ENCODE assay signal across 9 mouse cellular contexts in the genomic region with DNA sequence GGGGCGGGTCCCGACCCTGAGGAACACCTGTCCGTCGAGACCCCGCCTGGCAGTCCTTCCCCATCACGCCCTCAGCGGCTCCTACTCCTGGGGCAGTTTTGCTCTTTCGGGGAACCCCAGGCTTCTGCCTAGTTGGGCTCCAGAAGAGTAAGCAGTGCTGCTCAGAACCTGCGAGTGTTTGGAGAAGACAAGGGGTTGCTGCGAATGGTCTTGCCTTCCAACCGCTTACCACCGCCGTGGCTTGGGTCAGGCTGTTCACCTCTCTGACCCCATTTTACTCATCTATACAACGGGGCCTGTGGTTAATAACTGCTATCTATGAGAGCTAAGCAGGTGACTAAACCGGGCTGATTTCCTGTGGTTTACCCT. TPM values are rescaled to one million over a fixed set of nuclear protein-coding genes. Genes with fewer than 3 reads are reported as not detected.
DNase-seq lines count a peak whose midpoint lies in the region; ATAC-seq lines count a peak whose summit lies in the region.
"Had no signal": no experiment of that assay in that cellular context is flagged by ENCODE, and none has a peak within 500 bp of the region (broad histone marks: within the 10 kb centered on the region; RNA-seq: fewer than 3 reads in every experiment).

No protein-coding gene starts in this region.

- H3K4me3 ChIP-seq in forebrain, embryonic 11.5 days (ENCODE audit: low read depth, low read length), result peak overlapping the region; percentile 28
- H3K4me3 ChIP-seq in limb, embryonic 11.5 days (ENCODE audit: low read depth, low read length), result peak overlapping the region; percentile 33
- H3K4me3 ChIP-seq in neural tube, embryonic 15.5 days (replicated peaks), result peak overlapping the region; percentile 31
- H3K4me3 ChIP-seq: megakaryocyte, embryonic 14.5 days had no signal

- peak overlapping the region; percentile 4; the same call in 1 of the 2 replicates for H3K9ac ChIP-seq in forebrain, embryonic 11.5 days (ENCODE audit: low read length)
- H3K9ac ChIP-seq in limb, embryonic 11.5 days (ENCODE audit: low read length), result no peak overlapping the region
- no peak overlapping the region; the same call in 1 of the 2 replicates for H3K9ac ChIP-seq in neural tube, embryonic 15.5 days (replicated peaks)

- WGBS in forebrain, embryonic 11.5 days, result 5% methylated on average over 15 of the region's 15 CpGs
- under 1% methylated on average over 15 of the region's 15 CpGs for WGBS in limb, embryonic 11.5 days
- 5% methylated on average over 15 of the region's 15 CpGs for WGBS in neural tube, embryonic 15.5 days

- intact Hi-C loops in gastrocnemius, postnatal 14 days (cut with DNase I; ENCODE audit: low total_unique reads), result loop anchor here (5.0 kb wide), 1 partner anchor 209 kb away; no protein-coding TSS in a partner anchor

- no peaks in the 10 kb centered on the region for H3K36me3 ChIP-seq in forebrain, embryonic 11.5 days (ENCODE audit: control insufficient read depth, insufficient read depth, low read length)
- no peaks in the 10 kb centered on the region for H3K36me3 ChIP-seq in limb, embryonic 11.5 days (ENCODE audit: control insufficient read depth, insufficient read depth, low read length)
- H3K36me3 ChIP-seq in neural tube, embryonic 15.5 days, result no peaks in the 10 kb centered on the region

- peaks cover 16% of the 10 kb centered on the region for H3K4me1 ChIP-seq in forebrain, embryonic 11.5 days (replicated peaks; ENCODE audit: control insufficient read depth, insufficient read depth, low read length)
- peaks cover 12% of the 10 kb centered on the region for H3K4me1 ChIP-seq in limb, embryonic 11.5 days (ENCODE audit: control insufficient read depth, insufficient read depth, low read length)
- peaks cover 22% of the 10 kb centered on the region for H3K4me1 ChIP-seq in neural tube, embryonic 15.5 days

- no peak overlapping the region for H3K27ac ChIP-seq in forebrain, embryonic 11.5 days (ENCODE audit: low read depth, low read length)
- no peak overlapping the region for H3K27ac ChIP-seq in limb, embryonic 11.5 days (replicated peaks; ENCODE audit: low read depth, low read length)
- H3K27ac ChIP-seq in neural tube, embryonic 15.5 days (replicated peaks), result no peak overlapping the region

- peaks cover 25% of the 10 kb centered on the region for H3K27me3 ChIP-seq in forebrain, embryonic 11.5 days (ENCODE audit: control insufficient read depth, insufficient read depth, low read length)
- H3K27me3 ChIP-seq in limb, embryonic 11.5 days (ENCODE audit: control insufficient read depth, insufficient read depth, low read length), result peaks cover 20% of the 10 kb centered on the region
- H3K27me3 ChIP-seq in neural tube, embryonic 15.5 days (replicated peaks), result peaks cover 50% of the 10 kb centered on the region

- DNase-seq in kidney, postnatal 4 days, result peak; percentile 15
- DNase-seq in kidney, adult 11 months, result no peak
- DNase-seq in forebrain, embryonic 11.5 days (ENCODE audit: low spot score), result no peak
- peak; percentile 28 for DNase-seq in limb, embryonic 11.5 days (ENCODE audit: low spot score)
- DNase-seq in frontal cortex, postnatal 36 days (ENCODE audit: low spot score in 2 of 2), result no peak
- no peak for DNase-seq in right cerebral cortex, postnatal 10 days (ENCODE audit: low spot score in 2 of 2)
- DNase-seq in gastrocnemius, postnatal 14 days, result no peak

- no peaks in the 10 kb centered on the region for H3K9me3 ChIP-seq in forebrain, embryonic 11.5 days (ENCODE audit: control insufficient read depth, low read length)
- H3K9me3 ChIP-seq in limb, embryonic 11.5 days (ENCODE audit: control insufficient read depth, low read length), result no peaks in the 10 kb centered on the region
- no peaks in the 10 kb centered on the region for H3K9me3 ChIP-seq in neural tube, embryonic 15.5 days (replicated peaks)
- H3K9me3 ChIP-seq: megakaryocyte, embryonic 14.5 days had no signal

- peak overlapping the region; percentile 53 for H3K4me2 ChIP-seq in forebrain, embryonic 11.5 days (ENCODE audit: low read depth, low read length, severe bottlenecking)
- peak overlapping the region; percentile 69 for H3K4me2 ChIP-seq in limb, embryonic 11.5 days (ENCODE audit: low read depth, severe bottlenecking)
- peak overlapping the region; percentile 64 for H3K4me2 ChIP-seq in neural tube, embryonic 15.5 days

- ATAC-seq in forebrain, embryonic 11.5 days (replicated peaks; ENCODE audit: low FRiP score), result no peak
- no peak for ATAC-seq in limb, embryonic 11.5 days (ENCODE audit: insufficient number of reproducible peaks, low FRiP score, low TSS enrichment, low read depth)
- no peak for ATAC-seq in neural tube, embryonic 15.5 days (ENCODE audit: low FRiP score)

RNA-seq across cellular contexts. Expression of gene Pou2f3, which starts 4.2 kb away (rescaled TPM):
- not detected in 2 replicates for polyA plus RNA-seq in forebrain, embryonic 11.5 days (2014; fragmentation: Nextera tagmentation; extraction: Ambion mirVana)
- polyA plus RNA-seq in limb, embryonic 11.5 days (2014; fragmentation: Nextera tagmentation; extraction: Ambion mirVana), result not detected in 2 replicates
- 0.47 TPM in 1 of 2 replicates, not detected in the other for polyA plus RNA-seq in neural tube, embryonic 15.5 days (2015; fragmentation: Nextera tagmentation; extraction: Ambion mirVana)
- under 1 TPM in 1 of 2 experiments, not detected in 1; 0.11 TPM for total RNA-seq in gastrocnemius, postnatal 14 days (2021)

RNA-seq across cellular contexts. Expression of gene Oaf, which starts 33.7 kb away (rescaled TPM):
- polyA plus RNA-seq in forebrain, embryonic 11.5 days (2014; fragmentation: Nextera tagmentation; extraction: Ambion mirVana), result 38.9 and 46.7 TPM in 2 replicates
- polyA plus RNA-seq in limb, embryonic 11.5 days (2014; fragmentation: Nextera tagmentation; extraction: Ambion mirVana), result 96.4 and 108 TPM in 2 replicates
- 9.4 and 16.3 TPM in 2 replicates for polyA plus RNA-seq in neural tube, embryonic 15.5 days (2015; fragmentation: Nextera tagmentation; extraction: Ambion mirVana)
- 10 to 100 TPM; 12.0 to 24.9 TPM for total RNA-seq in gastrocnemius, postnatal 14 days (2021)

Comparison
In these comparisons a context has a peak if more than half of its experiments do, and no peak if none do; other contexts are left out.
1. DNase-seq: peak in kidney, postnatal 4 days (2 of 2) and limb, embryonic 11.5 days (single experiment); none in kidney, adult 11 months (single experiment), forebrain, embryonic 11.5 days (single experiment), frontal cortex, postnatal 36 days (0 of 2), right cerebral cortex, postnatal 10 days (0 of 2) and gastrocnemius, postnatal 14 days (single experiment).
2. Peak in every context shown above with its lines, with median percentiles within 50 percentile points of each other: H3K4me2 ChIP-seq and H3K4me3 ChIP-seq.